Mouse (Mus musculus): ENCODE results near the gene Slc35f5.

DNA sequence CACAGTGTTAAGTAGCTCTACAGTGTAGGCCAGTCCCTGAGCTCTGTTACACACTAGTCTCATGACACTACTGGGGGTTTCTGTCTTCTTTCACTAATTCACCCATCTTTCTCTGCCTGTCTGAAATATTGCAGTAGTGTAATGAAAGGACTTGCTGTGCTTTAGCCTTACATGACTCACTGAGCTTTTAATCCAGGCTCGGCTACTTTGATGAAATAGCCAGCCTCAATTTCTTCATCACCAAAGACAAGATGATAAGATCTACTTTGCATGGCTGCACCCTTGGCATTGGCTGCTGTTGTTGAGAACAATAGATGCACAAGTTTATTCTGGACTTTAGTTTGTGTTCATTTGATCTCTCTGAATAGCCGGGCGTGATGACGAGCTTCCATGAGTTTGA lies 7.7 kb downstream of the Slc35f5 start:
- TF ChIP-seq SRF (IDR thresholded peaks at IDR 0.05; ENCODE audit: control insufficient read depth, insufficient read length, low read depth) (no peak), CEBPB (IDR thresholded peaks at IDR 0.05; ENCODE audit: insufficient read depth, poor library complexity, severe bottlenecking) (no peak), POLR2A (IDR thresholded peaks at IDR 0.05; ENCODE audit: insufficient read length, low read depth) (no peak)

All from myocyte (in vitro differentiated cells).